Mouse (Mus musculus): ENCODE measurements around the gene Gm5072.
"Not testable (repeated sequence)": the region's sequence is repeated elsewhere in the genome, so short reads cannot be mapped to it uniquely, and the experiment has no call there.

Gm5072 gene

GRCm38 (mm10) chrX:91392200-91392599, at the start of gene Gm5072:
TSS of gene Gm5072 (plus strand) at chrX:91392500.
- DNase-seq (ENCODE audit: extremely low read depth, insufficient read length, low spot score), result not testable (repeated sequence)

All from 3134 (cell line).